Mouse (Mus musculus) embryo, embryonic 10.5 days (tissue): ENCODE measurements at regions not wholly inside any gene's neighbourhood (a gene's known extent, or its start where the extent isn't known, plus 50 kb on each side); places are given as distances from the start of the nearest gene placed in this dataset.
A peak's percentile ranks its signal among the peaks of the same experiment; 100 is the strongest.
"Not testable (repeated sequence)": the region's sequence is repeated elsewhere in the genome, so short reads cannot be mapped to it uniquely, and the experiment has no call there.

Experiments
- DNase-seq: peaks from one replicate; pipeline ENCODE4 v3.0.0-alpha.2; 2015; ENCODE audit warnings: low spot score

DNA sequence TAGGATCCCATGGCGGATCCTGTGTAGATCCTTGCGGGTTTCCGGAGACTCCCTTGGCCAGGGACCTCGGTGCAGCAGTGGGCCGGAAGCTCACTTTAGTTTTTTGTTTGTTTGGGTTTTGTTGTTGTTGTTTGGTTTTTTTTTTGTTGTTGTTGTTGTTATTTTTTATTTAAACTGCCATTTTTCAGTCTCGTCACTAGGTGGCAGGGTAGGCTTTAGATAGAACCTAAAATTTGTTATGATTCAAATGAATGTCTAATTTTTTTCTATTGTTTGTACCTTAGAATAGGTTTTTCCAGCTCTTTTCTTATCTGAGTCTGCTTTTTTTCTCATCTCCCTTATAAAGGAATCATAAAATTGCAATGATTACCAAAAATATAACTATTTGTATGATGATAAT is 834.4 kb upstream of the Tacstd2 start:
- DNase-seq: no peak

DNA sequence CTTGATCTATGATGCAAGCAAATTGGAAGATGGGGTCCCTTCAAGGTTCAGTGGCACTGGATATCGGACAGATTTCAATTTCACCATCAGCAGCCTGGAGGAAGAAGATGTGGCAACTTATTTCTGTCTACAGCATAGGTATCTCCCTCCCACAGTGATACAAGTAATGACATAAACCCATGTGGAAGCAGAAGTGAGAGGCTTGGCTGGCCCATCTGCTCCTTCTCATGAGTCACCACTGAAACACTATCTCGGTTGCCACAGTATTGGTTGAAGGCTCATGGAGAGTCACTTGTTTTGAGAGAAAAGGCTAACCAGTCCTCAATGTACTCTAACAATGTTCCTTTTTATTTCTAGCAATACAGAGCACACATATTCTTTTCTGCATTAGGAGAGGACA is 804.2 kb upstream of the Tacstd2 start:
- DNase-seq: no peak

DNA sequence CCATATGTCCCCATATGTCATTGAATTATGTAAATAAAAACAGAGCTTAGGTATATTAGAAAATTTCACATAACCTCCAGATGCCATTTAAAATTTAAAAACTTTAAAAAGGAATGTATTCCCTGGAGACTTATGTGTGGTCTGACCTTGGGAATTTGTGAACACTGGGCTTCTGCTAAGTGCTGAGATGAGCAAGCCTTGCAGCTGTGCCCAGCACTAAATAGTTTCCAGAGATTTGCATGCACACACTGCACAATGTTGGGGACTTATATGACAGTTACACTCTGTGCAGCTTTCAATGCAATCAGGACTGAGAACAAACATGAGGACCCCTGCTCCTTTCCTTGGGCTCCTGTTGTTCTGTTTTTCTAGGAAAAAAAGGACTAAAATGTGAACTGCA is 803.6 kb upstream of the Tacstd2 start:
- DNase-seq: not testable (repeated sequence)

DNA sequence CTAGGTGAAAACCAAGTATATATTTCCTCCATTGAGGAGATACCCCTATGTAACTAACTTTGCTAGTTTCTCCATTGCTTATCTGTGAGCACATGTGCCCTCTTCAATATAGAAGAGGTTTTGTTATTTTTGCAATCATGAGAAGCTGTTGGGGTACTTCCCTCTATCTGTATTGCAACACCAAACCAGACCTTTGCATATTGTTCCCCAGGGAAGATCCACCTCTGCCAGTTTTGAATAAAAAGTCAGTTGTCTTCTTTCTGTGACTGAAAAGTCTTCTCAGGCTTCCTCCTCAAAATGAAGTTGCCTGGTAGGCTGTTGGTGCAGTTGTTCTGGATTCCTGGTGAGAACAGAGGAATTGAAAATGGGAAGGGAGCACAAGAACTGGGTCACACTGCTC is 775.8 kb upstream of the Tacstd2 start:
- no peak for DNase-seq

DNA sequence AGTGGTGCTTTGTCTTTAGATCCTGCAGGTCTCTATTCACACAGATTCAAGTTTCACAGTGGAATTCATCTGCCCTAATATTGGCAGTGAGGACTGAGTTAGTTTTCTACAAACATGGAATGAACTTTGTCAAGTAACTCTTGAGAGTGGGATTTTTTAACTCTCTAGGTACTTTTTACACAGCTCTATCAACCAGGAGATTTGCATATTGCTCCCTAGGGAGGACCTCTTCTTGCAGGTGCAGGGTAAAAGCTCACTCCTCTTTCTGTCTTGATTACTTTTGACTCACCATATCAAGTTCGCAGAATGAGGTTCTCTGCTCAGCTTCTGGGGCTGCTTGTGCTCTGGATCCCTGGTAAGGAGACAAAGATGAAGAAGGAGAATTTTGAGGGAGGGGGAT is 766.5 kb upstream of the Tacstd2 start:
- no peak for DNase-seq

DNA sequence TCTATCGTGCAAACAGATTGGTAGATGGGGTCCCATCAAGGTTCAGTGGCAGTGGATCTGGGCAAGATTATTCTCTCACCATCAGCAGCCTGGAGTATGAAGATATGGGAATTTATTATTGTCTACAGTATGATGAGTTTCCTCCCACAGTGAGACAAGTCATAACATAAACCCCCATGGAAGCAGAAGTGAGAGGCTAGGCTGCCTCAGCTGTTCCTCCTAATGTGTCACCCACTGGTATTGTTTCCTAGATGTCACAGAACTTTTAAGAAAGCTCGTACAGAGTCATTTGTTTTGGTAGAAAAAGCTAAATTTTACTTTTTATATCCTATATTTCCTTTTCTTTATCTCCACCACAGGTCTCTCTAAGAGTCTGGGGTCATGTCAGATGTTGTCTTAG is 721.1 kb upstream of the Tacstd2 start:
- DNase-seq: no peak

DNA sequence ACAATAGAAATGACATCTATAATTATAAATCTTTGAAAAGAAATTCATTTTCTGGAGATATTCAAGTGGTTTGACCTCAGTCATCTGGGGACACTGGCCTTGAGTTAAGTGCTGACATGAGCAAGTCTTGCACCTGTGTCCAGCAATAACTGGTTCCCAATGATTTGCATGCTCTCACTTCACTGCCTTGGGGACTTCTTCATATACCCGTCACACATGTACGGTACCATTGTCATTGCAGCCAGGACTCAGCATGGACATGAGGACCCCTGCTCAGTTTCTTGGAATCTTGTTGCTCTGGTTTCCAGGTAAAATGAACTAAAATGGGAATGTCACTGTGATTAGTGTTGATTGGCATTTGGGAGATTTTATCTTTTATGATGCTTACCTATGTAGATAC is 720.6 kb upstream of the Tacstd2 start:
- DNase-seq: no peak

DNA sequence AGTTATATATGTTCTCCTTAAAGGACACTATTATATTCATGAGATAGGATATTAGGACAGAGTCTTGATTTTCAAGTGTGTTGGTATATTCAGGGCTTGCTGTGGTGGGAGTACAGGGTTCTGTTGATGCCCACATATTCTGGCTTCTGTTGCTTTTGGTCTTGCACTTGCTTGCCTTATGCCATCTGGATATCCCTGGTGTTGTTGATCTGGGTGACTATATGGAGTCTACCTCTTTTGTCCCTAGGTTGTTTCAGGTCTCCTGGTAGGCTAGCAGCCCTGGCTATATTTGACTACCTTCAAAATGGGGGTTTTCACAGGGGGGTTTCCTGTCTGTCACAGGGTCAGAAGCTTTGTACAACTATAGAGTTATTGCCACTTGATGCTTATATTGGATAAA is 717.1 kb upstream of the Tacstd2 start:
- no peak for DNase-seq

DNA sequence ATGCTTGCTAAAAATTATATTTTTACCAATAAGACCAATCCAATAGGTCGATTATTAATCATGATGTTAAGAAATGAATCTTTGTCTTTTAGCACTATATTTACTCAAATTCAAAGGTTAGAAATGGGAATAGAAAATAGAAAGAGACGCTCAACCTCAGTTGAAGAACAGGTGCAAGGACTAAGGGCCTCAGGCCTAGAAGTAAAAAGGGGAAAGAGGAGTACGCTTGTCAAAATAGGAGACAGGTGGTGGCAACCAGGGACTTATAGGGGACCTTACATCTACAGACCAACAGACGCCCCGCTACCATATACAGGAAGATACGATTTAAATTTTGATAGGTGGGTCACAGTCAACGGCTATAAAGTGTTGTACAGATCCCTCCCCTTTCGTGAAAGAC is 715.7 kb upstream of the Tacstd2 start:
- DNase-seq: not testable (repeated sequence)

DNA sequence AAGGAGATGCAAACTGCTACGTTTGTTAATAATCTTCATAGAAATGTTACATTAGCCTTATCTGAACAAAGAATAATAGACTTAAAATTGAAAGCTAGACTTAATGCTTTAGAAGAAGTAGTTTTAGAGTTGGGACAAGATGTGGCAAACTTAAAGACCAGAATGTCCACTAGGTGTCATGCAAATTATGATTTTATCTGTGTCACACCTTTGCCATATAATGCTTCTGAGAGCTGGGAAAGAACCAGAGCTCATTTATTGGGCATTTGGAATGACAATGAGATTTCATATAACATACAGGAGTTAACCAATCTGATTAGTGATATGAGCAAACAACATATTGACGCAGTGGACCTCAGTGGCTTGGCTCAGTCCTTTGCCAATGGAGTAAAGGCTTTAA is 714.8 kb upstream of the Tacstd2 start:
- not testable (repeated sequence) for DNase-seq

DNA sequence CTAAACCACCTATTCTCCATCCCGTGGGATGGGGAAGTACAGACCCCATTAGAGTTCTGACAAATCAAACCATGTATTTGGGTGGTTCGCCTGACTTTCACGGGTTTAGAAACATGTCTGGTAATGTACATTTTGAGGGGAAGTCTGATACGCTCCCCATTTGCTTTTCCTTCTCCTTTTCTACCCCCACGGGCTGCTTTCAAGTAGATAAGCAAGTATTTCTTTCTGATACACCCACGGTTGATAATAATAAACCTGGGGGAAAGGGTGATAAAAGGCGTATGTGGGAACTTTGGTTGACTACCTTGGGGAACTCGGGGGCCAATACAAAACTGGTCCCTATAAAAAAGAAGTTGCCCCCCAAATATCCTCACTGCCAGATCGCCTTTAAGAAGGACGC is 713.7 kb upstream of the Tacstd2 start:
- DNase-seq: not testable (repeated sequence)

DNA sequence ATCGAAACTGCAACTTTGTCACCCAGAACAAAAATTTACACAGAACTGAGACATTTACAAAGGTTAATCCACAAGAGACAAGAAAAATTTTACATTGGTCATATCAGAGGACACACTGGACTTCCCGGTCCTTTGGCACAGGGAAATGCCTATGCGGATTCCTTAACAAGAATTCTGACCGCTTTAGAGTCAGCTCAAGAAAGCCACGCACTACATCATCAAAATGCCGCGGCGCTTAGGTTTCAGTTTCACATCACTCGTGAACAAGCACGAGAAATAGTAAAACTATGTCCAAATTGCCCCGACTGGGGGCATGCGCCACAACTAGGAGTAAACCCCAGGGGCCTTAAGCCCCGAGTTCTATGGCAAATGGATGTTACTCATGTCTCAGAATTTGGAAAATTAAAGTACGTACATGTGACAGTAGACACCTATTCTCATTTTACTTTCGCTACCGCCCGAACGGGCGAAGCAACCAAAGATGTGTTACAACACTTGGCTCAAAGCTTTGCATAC is 712.5 kb upstream of the Tacstd2 start:
- not testable (repeated sequence) for DNase-seq

DNA sequence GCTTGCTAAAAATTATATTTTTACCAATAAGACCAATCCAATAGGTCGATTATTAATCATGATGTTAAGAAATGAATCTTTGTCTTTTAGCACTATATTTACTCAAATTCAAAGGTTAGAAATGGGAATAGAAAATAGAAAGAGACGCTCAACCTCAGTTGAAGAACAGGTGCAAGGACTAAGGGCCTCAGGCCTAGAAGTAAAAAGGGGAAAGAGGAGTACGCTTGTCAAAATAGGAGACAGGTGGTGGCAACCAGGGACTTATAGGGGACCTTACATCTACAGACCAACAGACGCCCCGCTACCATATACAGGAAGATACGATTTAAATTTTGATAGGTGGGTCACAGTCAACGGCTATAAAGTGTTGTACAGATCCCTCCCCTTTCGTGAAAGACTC is 707.2 kb upstream of the Tacstd2 start:
- DNase-seq: not testable (repeated sequence)

DNA sequence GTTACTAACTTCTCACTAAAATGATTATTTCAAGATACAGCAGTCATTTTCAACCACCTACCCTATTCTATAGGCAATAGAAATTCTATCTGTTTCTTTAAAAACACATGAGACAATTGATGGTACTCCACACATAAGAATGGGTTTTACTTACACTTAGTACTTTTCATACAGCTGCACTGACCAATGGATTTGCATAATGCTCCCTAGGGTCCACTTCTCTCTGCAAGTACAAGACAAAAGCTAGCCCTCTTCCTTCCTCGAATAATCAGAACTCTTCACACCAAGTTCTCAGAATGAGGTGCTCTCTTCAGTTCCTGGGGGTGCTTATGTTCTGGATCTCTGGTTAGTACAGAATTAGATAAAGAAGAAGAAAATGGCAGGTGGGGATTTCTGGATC is 684.1 kb upstream of the Tacstd2 start:
- no peak for DNase-seq

DNA sequence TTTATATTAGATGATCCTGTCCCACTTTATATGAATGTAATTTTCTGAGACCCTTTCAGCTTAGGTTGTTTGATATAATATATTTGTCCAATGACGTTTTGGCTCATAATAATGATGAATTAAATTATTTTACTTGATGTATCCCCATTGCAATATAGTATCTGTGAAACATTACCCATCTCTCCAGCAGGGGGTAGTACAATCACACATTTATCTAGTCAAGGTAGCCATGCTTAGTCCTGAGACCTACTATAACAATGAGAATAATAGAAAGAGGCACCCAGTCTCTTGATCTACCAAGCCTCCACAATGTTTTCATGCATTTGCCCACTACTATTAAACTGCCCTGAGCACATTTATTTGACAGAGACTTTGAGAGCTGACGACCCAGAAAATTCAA is 665.9 kb upstream of the Tacstd2 start:
- peak; percentile 2 for DNase-seq

DNA sequence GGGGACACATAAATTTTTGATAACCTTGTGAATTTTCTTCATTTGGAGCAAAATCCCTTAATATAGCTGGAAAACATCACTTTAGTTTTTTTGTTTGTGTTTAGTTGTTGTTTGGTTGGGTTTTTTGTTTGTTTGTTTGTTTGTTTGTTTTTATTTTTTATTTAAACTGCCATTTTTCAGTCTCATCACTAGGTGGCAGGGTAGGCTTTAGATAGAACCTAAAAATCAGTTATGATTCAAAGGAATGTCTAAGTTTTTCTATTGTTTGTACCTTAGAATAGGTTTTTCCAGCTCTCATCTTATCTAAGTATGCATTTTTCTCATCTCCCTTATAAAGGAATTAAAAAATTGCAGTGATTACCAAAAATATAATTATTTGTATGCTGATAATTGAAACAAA is 662.4 kb upstream of the Tacstd2 start:
- DNase-seq: no peak

DNA sequence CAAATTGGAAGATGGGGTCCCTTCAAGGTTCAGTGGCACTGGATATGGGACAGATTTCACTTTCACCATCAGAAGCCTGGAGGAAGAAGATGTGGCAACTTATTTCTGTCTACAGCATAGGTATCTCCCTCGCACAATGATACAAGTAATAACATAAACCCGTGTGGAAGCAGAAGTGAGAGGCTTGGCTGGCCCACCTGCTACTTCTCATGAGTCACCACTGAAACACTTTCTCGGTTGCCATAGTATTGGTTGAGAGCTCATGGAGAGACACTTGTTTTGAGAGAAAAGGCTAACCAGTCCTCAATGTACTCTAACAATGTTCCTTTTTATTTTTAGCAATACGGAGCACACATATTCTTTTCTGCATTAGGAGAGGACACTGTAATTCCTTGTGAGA is 629.2 kb upstream of the Tacstd2 start:
- DNase-seq: no peak

DNA sequence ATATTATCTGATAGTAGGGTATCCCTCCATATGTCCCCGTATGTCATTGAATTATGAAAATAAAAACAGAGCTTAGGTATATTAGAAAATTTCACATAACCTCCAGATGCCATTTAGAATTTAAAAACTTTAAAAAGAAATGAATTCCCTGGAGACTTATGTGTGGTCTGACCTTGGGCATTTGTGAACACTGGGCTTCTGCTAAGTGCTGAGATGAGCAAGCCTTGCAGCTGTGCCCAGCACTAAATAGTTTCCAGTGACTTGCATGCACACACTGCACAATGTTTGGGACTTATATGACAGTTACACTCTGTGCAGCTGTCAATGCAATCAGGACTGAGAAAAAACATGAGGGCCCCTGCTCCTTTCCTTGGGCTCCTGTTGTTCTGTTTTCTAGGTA is 628.5 kb upstream of the Tacstd2 start:
- peak; percentile 0 for DNase-seq

DNA sequence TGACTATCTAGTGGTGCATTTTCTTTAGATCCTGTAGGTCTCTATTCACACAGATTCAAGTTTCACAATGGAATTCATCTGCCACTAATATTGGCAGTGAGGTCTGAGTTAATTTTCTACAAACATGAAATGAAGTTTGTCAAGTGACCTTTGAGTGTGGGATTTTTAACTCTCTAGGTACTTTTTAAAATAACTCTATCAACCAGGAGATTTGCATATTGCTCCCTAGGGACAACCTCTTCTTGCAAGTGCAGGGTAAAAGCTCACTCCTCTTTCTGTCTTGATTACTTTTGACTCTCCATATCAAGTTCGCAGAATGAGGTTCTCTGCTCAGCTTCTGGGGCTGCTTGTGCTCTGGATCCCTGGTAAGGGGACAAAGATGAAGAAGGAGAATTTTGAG is 616.0 kb upstream of the Tacstd2 start:
- no peak for DNase-seq

DNA sequence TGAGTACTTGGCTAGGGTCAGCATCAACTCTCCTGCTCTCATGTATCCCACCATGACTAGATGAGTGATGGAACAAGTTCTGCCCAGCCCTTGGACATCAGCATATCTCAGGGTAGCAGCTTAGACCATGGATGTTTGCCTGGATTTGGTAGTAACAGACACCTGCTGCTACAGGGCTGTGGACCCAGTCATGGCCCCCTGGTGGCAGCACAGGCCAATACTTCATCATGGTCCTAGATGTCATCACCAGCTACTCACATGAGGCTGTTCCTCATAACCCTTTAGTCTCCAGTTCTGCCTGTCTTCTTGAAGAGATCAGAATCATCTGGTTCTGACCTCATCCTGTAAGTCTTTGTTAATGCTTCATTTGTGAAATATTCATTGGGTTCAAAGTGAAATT is 566.9 kb upstream of the Tacstd2 start:
- no peak for DNase-seq
